Mouse (Mus musculus): Measurements from ENCODE around the gene Scarf1. TPM values are rescaled to one million over a fixed set of nuclear protein-coding genes. Genes with fewer than 3 reads are reported as not detected.

Scarf1 gene
- polyA plus RNA-seq, 1 experiment from 2014 or later, result 5.7 TPM

- no peaks in the 10 kb centered on the region for H3K36me3 ChIP-seq
- peaks cover 48% of the 10 kb centered on the region for H3K4me1 ChIP-seq (replicated peaks)
- WGBS, result 60% methylated on average over 18 of the region's 18 CpGs
- no peaks in the 10 kb centered on the region for H3K9me3 ChIP-seq
- no peak overlapping the region for H3K4me2 ChIP-seq (replicated peaks)
- H3K27ac ChIP-seq, result no peak overlapping the region
- ATAC-seq, result no peak
- H3K27me3 ChIP-seq (replicated peaks), result no peaks in the 10 kb centered on the region
- peak overlapping the region; percentile 9; the same call in 1 of the 2 replicates for H3K9ac ChIP-seq
- no peak overlapping the region for H3K4me3 ChIP-seq (replicated peaks)
Observed at GRCm38 (mm10) chr11:75563851-75564548, 50.7 kb downstream of the Scarf1 start.

GRCm38 (mm10) chr11:75565849-75566248 lies 52.5 kb downstream of the Scarf1 start:
- ATAC-seq, result no peak
- Histone ChIP-seq H3K36me3 (no peaks in the 10 kb centered on the region), H3K4me1 (replicated peaks) (peaks cover 47% of the 10 kb centered on the region), H3K9me3 (no peaks in the 10 kb centered on the region), H3K27ac (0 out of 2 replicates have a peak overlapping the region, but pooled peaks have one; percentile 8), H3K27me3 (replicated peaks) (no peaks in the 10 kb centered on the region), H3K4me3 (replicated peaks) (no peak overlapping the region), H3K4me2 (replicated peaks) (no peak overlapping the region), H3K9ac (no peak overlapping the region)
- WGBS, result 58% methylated on average over 2 of the region's 2 CpGs

- H3K4me3 ChIP-seq (replicated peaks), result no peak overlapping the region
- no peak overlapping the region for H3K4me2 ChIP-seq (replicated peaks)
- no peaks in the 10 kb centered on the region for H3K9me3 ChIP-seq
- ATAC-seq, result no peak
- H3K27ac ChIP-seq, result peak overlapping the region; percentile 51; the same call in 1 of the 2 replicates
- no peaks in the 10 kb centered on the region for H3K36me3 ChIP-seq
- no peaks in the 10 kb centered on the region for H3K27me3 ChIP-seq (replicated peaks)
- 77% methylated on average over 13 of the region's 13 CpGs for WGBS
- peaks cover 45% of the 10 kb centered on the region for H3K4me1 ChIP-seq (replicated peaks)
- H3K9ac ChIP-seq, result no peak overlapping the region
Observed at GRCm38 (mm10) chr11:75566276-75567196, 53.2 kb downstream of the Scarf1 start.

GRCm38 (mm10) chr11:75567346-75568114 lies 54.2 kb downstream of the Scarf1 start:
- Histone ChIP-seq H3K27me3 (replicated peaks) (no peaks in the 10 kb centered on the region), H3K4me2 (replicated peaks) (no peak overlapping the region), H3K4me1 (replicated peaks) (peaks cover 50% of the 10 kb centered on the region), H3K4me3 (replicated peaks) (no peak overlapping the region), H3K9ac (no peak overlapping the region; the same call in 1 of the 2 replicates), H3K36me3 (no peaks in the 10 kb centered on the region), H3K9me3 (no peaks in the 10 kb centered on the region), H3K27ac (peak overlapping the region; percentile 51)
- no peak for ATAC-seq
- 49% methylated on average over 9 of the region's 9 CpGs for WGBS

GRCm38 (mm10) chr11:75568115-75568511 lies 54.8 kb downstream of the Scarf1 start:
- H3K36me3 ChIP-seq, result no peaks in the 10 kb centered on the region
- H3K27me3 ChIP-seq (replicated peaks), result no peaks in the 10 kb centered on the region
- peaks cover 55% of the 10 kb centered on the region for H3K4me1 ChIP-seq (replicated peaks)
- H3K9me3 ChIP-seq, result no peaks in the 10 kb centered on the region
- H3K9ac ChIP-seq, result no peak overlapping the region
- H3K27ac ChIP-seq, result 0 out of 2 replicates have a peak overlapping the region, but pooled peaks have one; percentile 33
- no peak for ATAC-seq
- no peak overlapping the region for H3K4me3 ChIP-seq (replicated peaks)
- no peak overlapping the region for H3K4me2 ChIP-seq (replicated peaks)
- 81% methylated on average over 6 of the region's 6 CpGs for WGBS

- peaks cover 49% of the 10 kb centered on the region for H3K4me1 ChIP-seq (replicated peaks)
- H3K27ac ChIP-seq, result peak overlapping the region; percentile 33
- 69% methylated on average over 12 of the region's 12 CpGs for WGBS
- no peaks in the 10 kb centered on the region for H3K27me3 ChIP-seq (replicated peaks)
- no peak overlapping the region for H3K4me3 ChIP-seq (replicated peaks)
- ATAC-seq, result no peak
- no peaks in the 10 kb centered on the region for H3K9me3 ChIP-seq
- H3K9ac ChIP-seq, result no peak overlapping the region
- H3K36me3 ChIP-seq, result no peaks in the 10 kb centered on the region
- no peak overlapping the region for H3K4me2 ChIP-seq (replicated peaks)
Observed at GRCm38 (mm10) chr11:75568962-75569361, 55.6 kb downstream of the Scarf1 start.

GRCm38 (mm10) chr11:75570375-75571125 lies 57.2 kb downstream of the Scarf1 start:
- H3K4me2 ChIP-seq (replicated peaks), result no peak overlapping the region
- H3K9me3 ChIP-seq, result no peaks in the 10 kb centered on the region
- H3K9ac ChIP-seq, result no peak overlapping the region
- ATAC-seq, result no peak
- 91% methylated on average over 17 of the region's 17 CpGs for WGBS
- no peak overlapping the region for H3K4me3 ChIP-seq (replicated peaks)
- no peak overlapping the region for H3K27ac ChIP-seq
- H3K27me3 ChIP-seq (replicated peaks), result no peaks in the 10 kb centered on the region
- H3K4me1 ChIP-seq (replicated peaks), result peaks cover 45% of the 10 kb centered on the region
- no peaks in the 10 kb centered on the region for H3K36me3 ChIP-seq

- H3K4me1 ChIP-seq (replicated peaks), result peaks cover 39% of the 10 kb centered on the region
- no peak for ATAC-seq
- no peak overlapping the region for H3K9ac ChIP-seq
- H3K27ac ChIP-seq, result no peak overlapping the region
- H3K4me2 ChIP-seq (replicated peaks), result no peak overlapping the region
- H3K36me3 ChIP-seq, result no peaks in the 10 kb centered on the region
- no peaks in the 10 kb centered on the region for H3K9me3 ChIP-seq
- H3K4me3 ChIP-seq (replicated peaks), result no peak overlapping the region
- no peaks in the 10 kb centered on the region for H3K27me3 ChIP-seq (replicated peaks)
- 69% methylated on average over 13 of the region's 14 CpGs for WGBS
Observed at GRCm38 (mm10) chr11:75571126-75571990, 58.0 kb downstream of the Scarf1 start.

GRCm38 (mm10) chr11:75572301-75572791 lies 59.0 kb downstream of the Scarf1 start:
- H3K4me1 ChIP-seq (replicated peaks), result peaks cover 29% of the 10 kb centered on the region
- peak; percentile 19 for ATAC-seq
- H3K4me3 ChIP-seq (replicated peaks), result no peak overlapping the region
- H3K36me3 ChIP-seq, result no peaks in the 10 kb centered on the region
- no peaks in the 10 kb centered on the region for H3K27me3 ChIP-seq (replicated peaks)
- peak overlapping the region; percentile 47 for H3K4me2 ChIP-seq (replicated peaks)
- H3K9ac ChIP-seq, result peak overlapping the region; percentile 36; the same call in 1 of the 2 replicates
- no peaks in the 10 kb centered on the region for H3K9me3 ChIP-seq
- WGBS, result 22% methylated on average over 10 of the region's 10 CpGs
- peak overlapping the region; percentile 76; the same call in 1 of the 2 replicates for H3K27ac ChIP-seq

GRCm38 (mm10) chr11:75572854-75573650 lies 59.7 kb downstream of the Scarf1 start:
- Histone ChIP-seq H3K9ac (peak overlapping the region; percentile 36; the same call in 1 of the 2 replicates), H3K27ac (peak overlapping the region; percentile 76), H3K36me3 (no peaks in the 10 kb centered on the region), H3K9me3 (no peaks in the 10 kb centered on the region), H3K4me2 (replicated peaks) (peak overlapping the region; percentile 47), H3K4me3 (replicated peaks) (no peak overlapping the region; the same call in 1 of the 2 replicates), H3K27me3 (replicated peaks) (no peaks in the 10 kb centered on the region), H3K4me1 (replicated peaks) (peaks cover 22% of the 10 kb centered on the region)
- ATAC-seq, result peak; percentile 81
- 3% methylated on average over 12 of the region's 12 CpGs for WGBS
